Mouse (Mus musculus): Measurements from ENCODE around the gene Adap2. TPM values are rescaled to one million over a fixed set of nuclear protein-coding genes. Genes with fewer than 3 reads are reported as not detected.
"Not testable (repeated sequence)": the region's sequence is repeated elsewhere in the genome, so short reads cannot be mapped to it uniquely, and the experiment has no call there.

Adap2 gene
- polyA plus RNA-seq, 1 experiment, result 5.1 TPM

DNA sequence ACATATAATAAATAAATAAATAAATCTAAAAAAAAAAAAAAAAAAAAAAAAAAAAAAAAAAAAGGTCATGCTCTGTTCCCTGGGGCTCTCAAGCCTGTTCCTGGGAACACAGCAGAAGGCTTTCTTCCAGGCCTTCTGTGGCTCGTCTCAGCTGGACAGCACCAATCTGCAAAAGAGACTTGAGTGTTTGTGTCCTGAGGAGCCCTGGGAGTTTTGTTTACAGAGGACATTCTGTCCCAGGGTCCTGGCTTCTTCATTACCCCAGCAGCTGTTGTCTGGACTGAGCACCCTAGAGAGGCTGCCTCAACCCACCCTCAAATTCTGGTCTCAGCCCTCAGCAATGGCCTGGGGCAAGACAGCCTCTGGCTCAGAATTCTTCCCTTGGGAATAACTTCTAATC lies 5.6 kb upstream of the Adap2 start:
- peaks cover 9% of the 10 kb centered on the region for H3K4me1 ChIP-seq (replicated peaks; ENCODE audit: control insufficient read depth, insufficient read depth, low read length)
- no peak overlapping the region for H3K27ac ChIP-seq (ENCODE audit: control insufficient read depth, insufficient read depth, low read length)
- WGBS, result 90% methylated on average over 1 of the region's 1 CpGs
- DNase-seq, result no peak
- H3K36me3 ChIP-seq (ENCODE audit: control insufficient read depth, insufficient read depth, low read length), result no peaks in the 10 kb centered on the region
- TF ChIP-seq CTCF (IDR thresholded peaks at IDR 0.05; ENCODE audit: borderline replicate concordance, control insufficient read depth, extremely low read depth, insufficient read depth, low read length, poor library complexity), result no peak
- no peak for TF ChIP-seq POLR2A (IDR thresholded peaks at IDR 0.05; ENCODE audit: control insufficient read depth, extremely low read depth, insufficient read depth, low read length, poor library complexity)
- no peaks in the 10 kb centered on the region for H3K27me3 ChIP-seq (ENCODE audit: control insufficient read depth, insufficient read depth, low read length)
- H3K4me3 ChIP-seq (ENCODE audit: control insufficient read depth, insufficient read depth, low read length), result no peak overlapping the region

DNA sequence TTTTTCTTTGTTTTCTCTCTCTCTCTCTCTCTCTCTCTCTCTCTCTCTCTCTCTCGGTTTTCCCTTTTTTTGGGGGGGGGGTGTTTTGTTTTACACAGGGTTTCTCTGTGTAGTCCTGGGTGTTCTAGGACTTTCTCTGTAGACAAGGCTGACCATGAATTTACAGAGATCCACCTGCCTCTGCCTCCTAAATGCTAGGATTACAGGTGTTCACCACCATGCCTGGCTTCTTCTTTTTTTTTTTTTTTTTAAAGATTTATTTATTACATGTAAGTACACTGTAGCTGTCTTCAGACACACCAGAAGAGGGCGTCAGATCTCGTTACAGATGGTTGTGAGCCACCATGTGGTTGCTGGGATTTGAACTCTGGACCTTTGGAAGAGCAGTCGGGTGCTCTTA lies 4.9 kb upstream of the Adap2 start:
- H3K27me3 ChIP-seq (ENCODE audit: control insufficient read depth, insufficient read depth, low read length); H3K4me1 ChIP-seq (replicated peaks; ENCODE audit: control insufficient read depth, insufficient read depth, low read length); H3K27ac ChIP-seq (ENCODE audit: control insufficient read depth, insufficient read depth, low read length); DNase-seq; H3K36me3 ChIP-seq (ENCODE audit: control insufficient read depth, insufficient read depth, low read length); H3K4me3 ChIP-seq (ENCODE audit: control insufficient read depth, insufficient read depth, low read length): not testable (repeated sequence)
- 89% methylated on average over 4 of the region's 4 CpGs for WGBS

DNA sequence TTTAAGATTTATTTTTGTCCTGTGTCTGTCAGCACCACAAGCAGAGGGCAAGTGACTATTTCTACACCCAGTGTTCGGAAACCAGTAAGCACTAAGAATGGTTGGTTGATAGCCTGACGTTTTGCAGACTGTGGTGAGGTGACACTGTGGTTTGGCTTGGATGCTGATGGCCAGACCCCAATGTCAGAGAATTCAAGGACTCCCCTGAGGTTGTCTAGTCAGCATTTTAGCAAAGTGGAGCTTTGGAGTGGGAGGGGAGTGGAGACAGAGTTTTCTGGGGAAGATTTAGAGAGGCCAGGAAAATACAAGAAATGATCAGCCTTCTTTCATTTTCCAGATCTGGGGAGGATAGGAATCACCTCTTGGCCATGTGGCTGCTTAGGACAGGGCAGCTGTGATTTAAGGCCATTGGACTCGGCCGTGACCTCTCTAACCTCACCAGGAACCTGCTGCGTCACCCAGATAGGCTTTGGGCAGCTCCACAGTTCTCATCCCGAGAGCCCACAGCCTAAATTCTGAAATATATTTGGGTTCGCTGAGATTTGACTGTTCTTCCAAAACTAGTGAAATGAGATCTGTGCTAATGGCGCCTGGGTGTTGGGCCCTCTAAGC lies 4.4 kb upstream of the Adap2 start:
- WGBS, result 93% methylated on average over 8 of the region's 8 CpGs
- Histone ChIP-seq H3K4me3 (ENCODE audit: control insufficient read depth, insufficient read depth, low read length) (no peak overlapping the region), H3K4me1 (replicated peaks; ENCODE audit: control insufficient read depth, insufficient read depth, low read length) (peaks cover 15% of the 10 kb centered on the region), H3K27me3 (ENCODE audit: control insufficient read depth, insufficient read depth, low read length) (peaks cover 6% of the 10 kb centered on the region; the same call in 1 of the 2 replicates), H3K36me3 (ENCODE audit: control insufficient read depth, insufficient read depth, low read length) (no peaks in the 10 kb centered on the region), H3K27ac (ENCODE audit: control insufficient read depth, insufficient read depth, low read length) (no peak overlapping the region)
- TF ChIP-seq CTCF (IDR thresholded peaks at IDR 0.05; ENCODE audit: borderline replicate concordance, control insufficient read depth, extremely low read depth, insufficient read depth, low read length, poor library complexity), result no peak
- no peak for TF ChIP-seq POLR2A (IDR thresholded peaks at IDR 0.05; ENCODE audit: control insufficient read depth, extremely low read depth, insufficient read depth, low read length, poor library complexity)
- no peak for DNase-seq

DNA sequence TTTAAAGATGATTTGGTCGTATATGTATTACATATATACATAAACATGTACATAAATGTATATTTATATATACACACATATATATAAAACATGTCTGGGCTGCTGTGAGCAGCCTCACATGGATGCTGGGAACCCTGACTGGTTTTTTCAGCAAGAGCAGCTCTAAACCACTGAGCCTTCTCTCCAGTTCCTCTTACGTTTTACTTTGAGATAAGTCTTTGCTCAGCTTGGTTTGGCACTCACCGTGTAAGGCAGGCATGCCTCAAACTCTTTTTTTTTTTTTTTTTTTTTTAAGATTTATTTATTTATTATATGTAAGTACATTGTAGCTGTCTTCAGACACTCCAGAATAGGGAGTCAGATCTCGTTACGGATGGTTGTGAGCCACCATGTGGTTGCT lies 3.3 kb upstream of the Adap2 start:
- TF ChIP-seq POLR2A (IDR thresholded peaks at IDR 0.05; ENCODE audit: control insufficient read depth, extremely low read depth, insufficient read depth, low read length, poor library complexity), result no peak
- TF ChIP-seq CTCF (IDR thresholded peaks at IDR 0.05; ENCODE audit: borderline replicate concordance, control insufficient read depth, extremely low read depth, insufficient read depth, low read length, poor library complexity), result no peak
- H3K27me3 ChIP-seq (ENCODE audit: control insufficient read depth, insufficient read depth, low read length), result peaks cover 8% of the 10 kb centered on the region; the same call in 1 of the 2 replicates
- H3K36me3 ChIP-seq (ENCODE audit: control insufficient read depth, insufficient read depth, low read length), result no peaks in the 10 kb centered on the region
- DNase-seq, result no peak
- 59% methylated on average over 5 of the region's 5 CpGs for WGBS
- no peak overlapping the region for H3K27ac ChIP-seq (ENCODE audit: control insufficient read depth, insufficient read depth, low read length)
- H3K4me3 ChIP-seq (ENCODE audit: control insufficient read depth, insufficient read depth, low read length), result no peak overlapping the region
- H3K4me1 ChIP-seq (replicated peaks; ENCODE audit: control insufficient read depth, insufficient read depth, low read length), result peaks cover 15% of the 10 kb centered on the region

DNA sequence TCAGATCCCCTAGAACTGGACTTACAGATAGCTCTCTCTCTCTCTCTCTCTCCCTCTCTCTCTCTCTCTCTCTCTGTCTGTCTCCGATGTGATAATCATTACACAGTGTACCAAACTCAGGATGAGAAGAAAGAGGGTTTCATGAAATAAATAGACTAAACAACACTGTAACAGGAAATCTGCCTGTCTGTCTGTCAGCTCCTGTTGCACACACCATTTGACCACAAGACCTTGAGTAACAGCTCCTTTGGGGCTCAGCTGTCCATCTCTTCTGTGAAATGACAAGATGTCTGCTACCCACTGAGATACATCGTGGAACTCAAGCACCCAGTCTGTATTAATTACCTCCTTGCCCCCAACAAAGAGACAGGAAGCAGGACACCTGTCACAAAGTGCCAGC lies 2.4 kb upstream of the Adap2 start:
- WGBS, result 34% methylated on average over 2 of the region's 2 CpGs
- H3K27ac ChIP-seq (ENCODE audit: control insufficient read depth, insufficient read depth, low read length), result no peak overlapping the region
- peaks cover 8% of the 10 kb centered on the region; the same call in 1 of the 2 replicates for H3K27me3 ChIP-seq (ENCODE audit: control insufficient read depth, insufficient read depth, low read length)
- no peaks in the 10 kb centered on the region for H3K36me3 ChIP-seq (ENCODE audit: control insufficient read depth, insufficient read depth, low read length)
- DNase-seq, result no peak
- no peak for TF ChIP-seq POLR2A (IDR thresholded peaks at IDR 0.05; ENCODE audit: control insufficient read depth, extremely low read depth, insufficient read depth, low read length, poor library complexity)
- TF ChIP-seq CTCF (IDR thresholded peaks at IDR 0.05; ENCODE audit: borderline replicate concordance, control insufficient read depth, extremely low read depth, insufficient read depth, low read length, poor library complexity), result no peak
- H3K4me1 ChIP-seq (replicated peaks; ENCODE audit: control insufficient read depth, insufficient read depth, low read length), result peaks cover 9% of the 10 kb centered on the region; the same call in 1 of the 2 replicates
- no peak overlapping the region for H3K4me3 ChIP-seq (ENCODE audit: control insufficient read depth, insufficient read depth, low read length)

DNA sequence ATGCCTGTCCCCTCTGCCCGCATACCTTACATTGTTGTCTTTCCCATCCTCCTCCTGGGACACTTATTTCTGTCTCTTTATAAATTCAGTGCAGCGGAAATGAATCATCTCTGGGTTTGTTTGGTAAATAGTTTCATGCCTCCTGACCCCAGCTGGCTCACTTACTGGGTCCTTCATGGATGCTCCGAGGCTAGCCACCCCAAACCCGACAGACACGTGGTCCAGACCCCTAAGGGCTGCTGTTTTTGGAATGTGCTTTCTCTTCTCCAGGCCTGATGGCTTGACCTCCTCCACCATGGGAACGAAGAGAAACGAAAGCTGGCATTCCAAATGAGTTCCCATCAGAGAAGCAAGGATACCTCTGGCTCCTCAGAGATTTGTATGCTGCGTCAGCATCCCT lies 1.5 kb upstream of the Adap2 start:
- no peak for TF ChIP-seq CTCF (IDR thresholded peaks at IDR 0.05; ENCODE audit: borderline replicate concordance, control insufficient read depth, extremely low read depth, insufficient read depth, low read length, poor library complexity)
- TF ChIP-seq POLR2A (IDR thresholded peaks at IDR 0.05; ENCODE audit: control insufficient read depth, extremely low read depth, insufficient read depth, low read length, poor library complexity), result no peak
- H3K27ac ChIP-seq (ENCODE audit: control insufficient read depth, insufficient read depth, low read length), result no peak overlapping the region
- H3K27me3 ChIP-seq (ENCODE audit: control insufficient read depth, insufficient read depth, low read length), result peaks cover 8% of the 10 kb centered on the region; the same call in 1 of the 2 replicates
- H3K36me3 ChIP-seq (ENCODE audit: control insufficient read depth, insufficient read depth, low read length), result no peaks in the 10 kb centered on the region
- peaks cover 9% of the 10 kb centered on the region; the same call in 1 of the 2 replicates for H3K4me1 ChIP-seq (replicated peaks; ENCODE audit: control insufficient read depth, insufficient read depth, low read length)
- WGBS, result 96% methylated on average over 8 of the region's 8 CpGs
- no peak for DNase-seq
- no peak overlapping the region for H3K4me3 ChIP-seq (ENCODE audit: control insufficient read depth, insufficient read depth, low read length)

DNA sequence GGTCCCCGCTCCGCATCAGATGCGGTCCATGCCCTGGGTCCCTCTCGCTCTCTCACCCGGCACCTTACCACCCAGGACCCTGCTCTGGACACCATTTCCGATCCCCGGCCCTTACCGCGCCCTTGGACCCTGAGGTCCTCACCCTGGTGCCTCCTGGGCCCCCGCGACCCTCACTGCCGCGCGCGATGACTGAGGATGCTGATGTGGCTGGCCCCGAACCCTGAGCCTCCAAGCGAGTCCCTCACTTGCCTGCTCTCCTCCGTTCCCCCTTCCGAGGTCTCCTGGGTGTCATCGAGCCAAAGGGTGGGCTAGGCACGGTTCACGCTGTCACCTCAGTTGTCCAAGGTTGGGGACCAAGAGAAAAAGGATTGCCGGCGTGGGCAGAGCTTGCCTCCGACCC lies 596 bp downstream of the Adap2 start:
- TF ChIP-seq CTCF (IDR thresholded peaks at IDR 0.05; ENCODE audit: borderline replicate concordance, control insufficient read depth, extremely low read depth, insufficient read depth, low read length, poor library complexity) (no peak), POLR2A (IDR thresholded peaks at IDR 0.05; ENCODE audit: control insufficient read depth, extremely low read depth, insufficient read depth, low read length, poor library complexity) (0 out of 2 replicates have a peak, but pooled peaks have one; percentile 4)
- Histone ChIP-seq H3K4me1 (replicated peaks; ENCODE audit: control insufficient read depth, insufficient read depth, low read length) (peaks cover 6% of the 10 kb centered on the region; the same call in 1 of the 2 replicates), H3K36me3 (ENCODE audit: control insufficient read depth, insufficient read depth, low read length) (no peaks in the 10 kb centered on the region), H3K27me3 (ENCODE audit: control insufficient read depth, insufficient read depth, low read length) (peaks cover 8% of the 10 kb centered on the region; the same call in 1 of the 2 replicates), H3K27ac (ENCODE audit: control insufficient read depth, insufficient read depth, low read length) (no peak overlapping the region), H3K4me3 (ENCODE audit: control insufficient read depth, insufficient read depth, low read length) (peak overlapping the region; percentile 65)
- no peak for DNase-seq
- 48% methylated on average over 25 of the region's 25 CpGs for WGBS

All from thymus, adult 2 months (tissue).